Mouse (Mus musculus) ovary, adult 18-20 months (tissue): Measurements from ENCODE around the gene Slc1a7.

ENCODE experiments used
- DNase-seq: peaks from one replicate; pipeline ENCODE4 v3.0.0; 2022; ENCODE audit warnings: low spot score, mixed read lengths

Slc1a7 gene

GRCm38 (mm10) chr4:108052673-108053072 is 84.5 kb downstream of the Slc1a7 start:
- no peak for DNase-seq

- DNase-seq, result no peak
Measured at GRCm38 (mm10) chr4:108055873-108056272, 87.7 kb downstream of the Slc1a7 start.

DNA sequence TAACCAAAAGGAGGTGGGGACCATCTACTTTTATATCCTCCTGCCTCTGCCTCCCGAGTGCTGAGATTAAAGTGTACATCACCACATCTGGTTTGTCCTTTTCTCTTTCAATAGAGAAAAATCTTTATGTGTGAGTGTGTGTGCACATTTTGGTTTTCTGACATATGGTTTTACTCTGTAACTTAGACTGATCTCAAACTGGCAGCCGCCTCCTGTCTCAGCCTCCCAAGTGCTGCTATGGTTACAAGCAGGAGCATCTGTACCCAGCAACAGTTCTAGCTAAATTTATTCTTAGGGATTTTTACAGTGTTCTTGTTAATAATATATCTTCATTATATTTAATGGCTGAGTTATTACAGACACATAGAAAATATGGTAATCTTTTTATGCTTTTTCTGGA is 89.1 kb downstream of the Slc1a7 start:
- no peak for DNase-seq

GRCm38 (mm10) chr4:108058166-108058565 is 90.0 kb downstream of the Slc1a7 start:
- DNase-seq, result no peak

- no peak for DNase-seq
Measured at GRCm38 (mm10) chr4:108059601-108060379, 91.7 kb downstream of the Slc1a7 start.

GRCm38 (mm10) chr4:108060774-108061173 is 92.6 kb downstream of the Slc1a7 start:
- no peak for DNase-seq

GRCm38 (mm10) chr4:108062524-108062923 is 94.4 kb downstream of the Slc1a7 start:
- DNase-seq, result no peak
